Mouse (Mus musculus) forebrain, embryonic 10.5 days (tissue): ENCODE results near the gene Eaf1. TPM values are rescaled to one million over a fixed set of nuclear protein-coding genes. Genes with fewer than 3 reads are reported as not detected.

ENCODE experiments used
- DNase-seq: peaks from one replicate; pipeline ENCODE4 v3.0.0-alpha.2; 2017; ENCODE audit warnings: low spot score; ENCODE audit errors: extremely low spot score
- H3K27ac ChIP-seq: fragments of 300-500 bp; sonication (generic); 2 replicates; pipeline ENCODE4 v1.5.1; 2016; ENCODE audit warnings: mild to moderate bottlenecking
- H3K27me3 ChIP-seq: fragments of 300-500 bp; sonication (generic); 2 replicates; pipeline ENCODE4 v1.6.1; 2016; ENCODE audit warnings: mild to moderate bottlenecking; ENCODE audit not compliant: poor library complexity, severe bottlenecking
- H3K36me3 ChIP-seq: fragments of 300-500 bp; sonication (generic); replicated peaks from 2 replicates; pipeline ENCODE4 v1.6.1; 2016; ENCODE audit warnings: mild to moderate bottlenecking, moderate library complexity
- H3K4me1 ChIP-seq: fragments of 300-500 bp; sonication (generic); 2 replicates; pipeline ENCODE4 v1.6.1; 2016
- H3K4me3 ChIP-seq: fragments of 300-500 bp; sonication (generic); 2 replicates; pipeline ENCODE4 v1.5.1; 2016; ENCODE audit warnings: mild to moderate bottlenecking, moderate library complexity
- H3K9me3 ChIP-seq: fragments of 300-500 bp; sonication (generic); 2 replicates; pipeline ENCODE4 v1.6.1; 2016; ENCODE audit warnings: mild to moderate bottlenecking, moderate library complexity
- WGBS: fragments of 180-500 bp; shearing (Covaris S2); methylation state at CpG from one replicate; pipeline ENCODE4 v1.1.7; 2016; 5-methylcytosine and 5-hydroxymethylcytosine counted together
- polyA plus RNA-seq: library from polyadenylated mRNA; unstranded; fragments of >200 nt; fragmentation: Nextera tagmentation; extraction: Ambion mirVana; gene quantifications from 2 replicates; pipeline ENCODE4 v1.2.1, GENCODE M21; 2016

The Eaf1 gene
- polyA plus RNA-seq, 1 experiment from 2014 or later = 28.4 TPM

GRCm38 (mm10) chr14:31525040-31525810 is 31.0 kb downstream of the Eaf1 start:
- WGBS = 83% methylated on average over 7 of the region's 7 CpGs
- no peak for DNase-seq
- H3K4me3 ChIP-seq = no peak overlapping the region
- peaks cover 4% of the 10 kb centered on the region; the same call in 1 of the 2 replicates for H3K4me1 ChIP-seq
- no peaks in the 10 kb centered on the region for H3K36me3 ChIP-seq
- H3K27ac ChIP-seq = no peak overlapping the region
- no peaks in the 10 kb centered on the region for H3K27me3 ChIP-seq
- H3K9me3 ChIP-seq = no peaks in the 10 kb centered on the region

GRCm38 (mm10) chr14:31530847-31531246 is 36.6 kb downstream of the Eaf1 start:
- H3K36me3 ChIP-seq = no peaks in the 10 kb centered on the region
- WGBS = 91% methylated on average over 4 of the region's 4 CpGs
- H3K27ac ChIP-seq = peak overlapping the region; percentile 49; the same call in 1 of the 2 replicates
- no peak overlapping the region for H3K4me3 ChIP-seq
- H3K4me1 ChIP-seq = peaks cover 22% of the 10 kb centered on the region; the same call in 1 of the 2 replicates
- H3K9me3 ChIP-seq = no peaks in the 10 kb centered on the region
- DNase-seq = no peak
- no peaks in the 10 kb centered on the region for H3K27me3 ChIP-seq

- Histone ChIP-seq H3K36me3 (no peaks in the 10 kb centered on the region), H3K9me3 (no peaks in the 10 kb centered on the region), H3K4me1 (peaks cover 22% of the 10 kb centered on the region; the same call in 1 of the 2 replicates), H3K27me3 (no peaks in the 10 kb centered on the region), H3K27ac (peak overlapping the region; percentile 49; the same call in 1 of the 2 replicates), H3K4me3 (no peak overlapping the region)
- no peak for DNase-seq
- WGBS = 69% methylated on average over 12 of the region's 12 CpGs
Observed at GRCm38 (mm10) chr14:31531506-31532148, 37.4 kb downstream of the Eaf1 start.

GRCm38 (mm10) chr14:31532656-31533055 is 38.5 kb downstream of the Eaf1 start:
- H3K4me1 ChIP-seq = peaks cover 22% of the 10 kb centered on the region; the same call in 1 of the 2 replicates
- 71% methylated on average over 3 of the region's 3 CpGs for WGBS
- no peak for DNase-seq
- peak overlapping the region; percentile 54 for H3K27ac ChIP-seq
- H3K36me3 ChIP-seq = no peaks in the 10 kb centered on the region
- no peak overlapping the region for H3K4me3 ChIP-seq
- no peaks in the 10 kb centered on the region for H3K27me3 ChIP-seq
- H3K9me3 ChIP-seq = no peaks in the 10 kb centered on the region

- H3K36me3 ChIP-seq = no peaks in the 10 kb centered on the region
- H3K9me3 ChIP-seq = no peaks in the 10 kb centered on the region
- H3K27ac ChIP-seq = no peak overlapping the region
- no peaks in the 10 kb centered on the region for H3K27me3 ChIP-seq
- H3K4me1 ChIP-seq = peaks cover 8% of the 10 kb centered on the region; the same call in 1 of the 2 replicates
- H3K4me3 ChIP-seq = no peak overlapping the region
- no peak for DNase-seq
- 80% methylated on average over 6 of the region's 6 CpGs for WGBS
Observed at GRCm38 (mm10) chr14:31537298-31537697, 43.1 kb downstream of the Eaf1 start.

- no peak for DNase-seq
- no peaks in the 10 kb centered on the region for H3K9me3 ChIP-seq
- H3K4me3 ChIP-seq = no peak overlapping the region
- H3K4me1 ChIP-seq = peaks cover 13% of the 10 kb centered on the region
- 85% methylated on average over 11 of the region's 11 CpGs for WGBS
- no peaks in the 10 kb centered on the region for H3K36me3 ChIP-seq
- 0 out of 2 replicates have a peak overlapping the region, but pooled peaks have one; percentile 33 for H3K27ac ChIP-seq
- H3K27me3 ChIP-seq = no peaks in the 10 kb centered on the region
Observed at GRCm38 (mm10) chr14:31543885-31544442, 49.8 kb downstream of the Eaf1 start.

GRCm38 (mm10) chr14:31555021-31555420 is 60.8 kb downstream of the Eaf1 start:
- no peaks in the 10 kb centered on the region for H3K27me3 ChIP-seq
- no peak overlapping the region for H3K27ac ChIP-seq
- 0 out of 2 replicates have a peak, but pooled peaks cover 4% of the 10 kb centered on the region for H3K4me1 ChIP-seq
- H3K36me3 ChIP-seq = no peaks in the 10 kb centered on the region
- H3K4me3 ChIP-seq = no peak overlapping the region
- 90% methylated on average over 7 of the region's 7 CpGs for WGBS
- no peak for DNase-seq
- no peaks in the 10 kb centered on the region for H3K9me3 ChIP-seq

- DNase-seq = no peak
- Histone ChIP-seq H3K36me3 (no peaks in the 10 kb centered on the region), H3K4me3 (no peak overlapping the region), H3K27ac (no peak overlapping the region), H3K4me1 (0 out of 2 replicates have a peak, but pooled peaks cover 4% of the 10 kb centered on the region), H3K9me3 (no peaks in the 10 kb centered on the region), H3K27me3 (no peaks in the 10 kb centered on the region)
- WGBS = 81% methylated on average over 14 of the region's 14 CpGs
Observed at GRCm38 (mm10) chr14:31555963-31556434, 61.8 kb downstream of the Eaf1 start.

- DNase-seq = no peak
- Histone ChIP-seq H3K36me3 (no peaks in the 10 kb centered on the region), H3K4me1 (0 out of 2 replicates have a peak, but pooled peaks cover 4% of the 10 kb centered on the region), H3K27ac (no peak overlapping the region), H3K27me3 (no peaks in the 10 kb centered on the region), H3K4me3 (no peak overlapping the region), H3K9me3 (no peaks in the 10 kb centered on the region)
- 84% methylated on average over 9 of the region's 9 CpGs for WGBS
Observed at GRCm38 (mm10) chr14:31556526-31557260, 62.5 kb downstream of the Eaf1 start.

GRCm38 (mm10) chr14:31557273-31557672 is 63.1 kb downstream of the Eaf1 start:
- Histone ChIP-seq H3K27ac (no peak overlapping the region), H3K27me3 (no peaks in the 10 kb centered on the region), H3K4me1 (0 out of 2 replicates have a peak, but pooled peaks cover 4% of the 10 kb centered on the region), H3K4me3 (no peak overlapping the region), H3K36me3 (no peaks in the 10 kb centered on the region), H3K9me3 (no peaks in the 10 kb centered on the region)
- 88% methylated on average over 8 of the region's 8 CpGs for whole genome bisulfite sequencing
- no peak for DNase-seq

- Histone ChIP-seq H3K27me3 (no peaks in the 10 kb centered on the region), H3K4me1 (0 out of 2 replicates have a peak, but pooled peaks cover 4% of the 10 kb centered on the region), H3K27ac (no peak overlapping the region), H3K9me3 (no peaks in the 10 kb centered on the region), H3K36me3 (no peaks in the 10 kb centered on the region), H3K4me3 (no peak overlapping the region)
- DNase-seq = no peak
- WGBS = 89% methylated on average over 9 of the region's 9 CpGs
Observed at GRCm38 (mm10) chr14:31557784-31558183, 63.6 kb downstream of the Eaf1 start.

- 0 out of 2 replicates have a peak, but pooled peaks cover 4% of the 10 kb centered on the region for H3K4me1 ChIP-seq
- no peaks in the 10 kb centered on the region for H3K9me3 ChIP-seq
- no peak overlapping the region for H3K27ac ChIP-seq
- no peak overlapping the region for H3K4me3 ChIP-seq
- 66% methylated on average over 5 of the region's 5 CpGs for WGBS
- H3K27me3 ChIP-seq = no peaks in the 10 kb centered on the region
- no peak for DNase-seq
- H3K36me3 ChIP-seq = no peaks in the 10 kb centered on the region
Observed at GRCm38 (mm10) chr14:31559216-31559615, 65.0 kb downstream of the Eaf1 start.
